Mouse (Mus musculus) thymus, postnatal 0 days (tissue): ENCODE measurements around the gene Trim12a. TPM values are rescaled to one million over a fixed set of nuclear protein-coding genes. Genes with fewer than 3 reads are reported as not detected.
"Not testable (repeated sequence)": the region's sequence is repeated elsewhere in the genome, so short reads cannot be mapped to it uniquely, and the experiment has no call there.

Source experiments
- DNase-seq: peaks from one replicate; pipeline ENCODE4 v3.0.0-alpha.2; 2015; ENCODE audit warnings: low spot score
- polyA plus RNA-seq: library from polyadenylated mRNA; unstranded; fragments of >200 nt; fragmentation: Nextera tagmentation; extraction: Ambion mirVana; gene quantifications from 2 replicates; pipeline ENCODE4 v1.2.1, GENCODE M21; 2015

Gene Trim12a
- polyA plus RNA-seq = 47.9 and 53.1 TPM in 2 replicates

GRCm38 (mm10) chr7:104315369-104316080 is at the start of gene Trim12a:
Gene Trim12a, minus strand, starts transcription at chr7:104315466.
- DNase-seq = peak; percentile 13

- DNase-seq = no peak
These were observed 38.3 kb upstream of the Trim12a start for GRCm38 (mm10) chr7:104353600-104353967.

GRCm38 (mm10) chr7:104352717-104353599 is 37.7 kb upstream of the Trim12a start, which contains the start of gene Trim12c:
Gene Trim12c, minus strand, starts transcription at chr7:104353362.
- DNase-seq = peak; percentile 93

GRCm38 (mm10) chr7:104348043-104348442 is 32.8 kb upstream of the Trim12a start:
- not testable (repeated sequence) for DNase-seq

- DNase-seq = not testable (repeated sequence)
These were observed 25.5 kb upstream of the Trim12a start for GRCm38 (mm10) chr7:104340744-104341143.

- DNase-seq = not testable (repeated sequence)
These were observed 20.3 kb upstream of the Trim12a start for GRCm38 (mm10) chr7:104335547-104335946.

GRCm38 (mm10) chr7:104329171-104329570 is 13.9 kb upstream of the Trim12a start, which contains the start of gene Trim34b:
Gene Trim34b, plus strand, starts transcription at chr7:104329471.
- DNase-seq = not testable (repeated sequence)

GRCm38 (mm10) chr7:104322028-104322427 is 6.8 kb upstream of the Trim12a start:
- no peak for DNase-seq

- peak; percentile 57 for DNase-seq
These were observed 391 bp downstream of the Trim12a start for GRCm38 (mm10) chr7:104314796-104315353.

- DNase-seq = peak; percentile 38
These were observed 23.4 kb downstream of the Trim12a start for GRCm38 (mm10) chr7:104291638-104292400.

GRCm38 (mm10) chr7:104290641-104291040 is 24.6 kb downstream of the Trim12a start:
- DNase-seq = no peak

- not testable (repeated sequence) for DNase-seq
These were observed 27.5 kb downstream of the Trim12a start, which contains the start of gene Trim5 for GRCm38 (mm10) chr7:104287576-104288443. Gene Trim5, minus strand, starts transcription at chr7:104288094.

- not testable (repeated sequence) for DNase-seq
These were observed 35.9 kb downstream of the Trim12a start for GRCm38 (mm10) chr7:104279361-104279760.

- not testable (repeated sequence) for DNase-seq
These were observed 49.9 kb downstream of the Trim12a start for GRCm38 (mm10) chr7:104265335-104265734.

GRCm38 (mm10) chr7:104260380-104260779 is 54.9 kb downstream of the Trim12a start:
- not testable (repeated sequence) for DNase-seq
